Mouse (Mus musculus) ES-Bruce4 (cell line): Measurements from ENCODE around the gene Astn2. TPM values are rescaled to one million over a fixed set of nuclear protein-coding genes. Genes with fewer than 3 reads are reported as not detected.

ENCODE experiments used
- H3K27ac ChIP-seq: 2 replicates; pipeline ENCODE4 v1.5.1; 2012; ENCODE audit warnings: low read length, inconsistent platforms; ENCODE audit not compliant: insufficient read depth
- H3K27me3 ChIP-seq: 2 replicates; pipeline ENCODE4 v1.6.1; 2012; ENCODE audit warnings: mild to moderate bottlenecking, low read length, inconsistent platforms; ENCODE audit not compliant: control insufficient read depth, poor library complexity, insufficient read depth, severe bottlenecking
- H3K36me3 ChIP-seq: 2 replicates; pipeline ENCODE4 v1.6.1; 2012; ENCODE audit warnings: inconsistent platforms, mild to moderate bottlenecking, low read length, moderate library complexity; ENCODE audit not compliant: control insufficient read depth, poor library complexity, insufficient read depth, severe bottlenecking
- H3K4me1 ChIP-seq: one replicate; pipeline ENCODE4 v1.8.1; 2011; ENCODE audit warnings: low read length; ENCODE audit not compliant: control insufficient read depth, insufficient read depth
- H3K4me3 ChIP-seq: 2 replicates; pipeline ENCODE4 v1.5.1; 2011; ENCODE audit warnings: low read depth, mild to moderate bottlenecking, low read length
- H3K9ac ChIP-seq: 2 replicates; pipeline ENCODE4 v1.6.1; 2012; ENCODE audit warnings: low read depth, mild to moderate bottlenecking, inconsistent platforms; ENCODE audit not compliant: poor library complexity, severe bottlenecking
- H3K9me3 ChIP-seq: replicated peaks from 2 replicates; pipeline ENCODE4 v1.6.1; 2012; ENCODE audit warnings: mild to moderate bottlenecking, low read length, inconsistent platforms; ENCODE audit not compliant: control insufficient read depth, poor library complexity, insufficient read depth, severe bottlenecking
- CTCF ChIP-seq: IDR thresholded peaks from one replicate; pipeline ENCODE4 v1.8.1; 2011; ENCODE audit warnings: low read depth, low read length
- EP300 ChIP-seq: IDR thresholded peaks from 2 replicates; pipeline ENCODE4 v1.6.1; 2011; ENCODE audit warnings: low read depth, low read length; ENCODE audit not compliant: insufficient read depth
- POLR2A ChIP-seq: IDR thresholded peaks from one replicate; pipeline ENCODE4 v1.8.1; 2011; ENCODE audit warnings: low read length; ENCODE audit not compliant: insufficient read depth
- polyA plus RNA-seq: library from polyadenylated mRNA; stranded (reverse); fragments of >200 nt; gene quantifications from 2 replicates; pipeline ENCODE4 v1.2.4, GENCODE M21; 2011; ENCODE audit warnings: low read depth; ENCODE audit not compliant: missing spikeins, insufficient read depth, insufficient read length

Astn2 gene
- polyA plus RNA-seq, 1 experiment = not detected

GRCm38 (mm10) chr4:65972395-65972794, 432.0 kb downstream of the Astn2 start:
- Histone ChIP-seq H3K27ac (no peak overlapping the region), H3K4me1 (no peaks in the 10 kb centered on the region), H3K36me3 (no peaks in the 10 kb centered on the region), H3K9me3 (no peaks in the 10 kb centered on the region), H3K9ac (no peak overlapping the region), H3K27me3 (no peaks in the 10 kb centered on the region; the same call in 1 of the 2 replicates), H3K4me3 (no peak overlapping the region)
- TF ChIP-seq CTCF (no peak), EP300 (no peak), POLR2A (no peak)

GRCm38 (mm10) chr4:65969318-65969717, 435.1 kb downstream of the Astn2 start:
- Histone ChIP-seq H3K36me3 (no peaks in the 10 kb centered on the region), H3K4me1 (no peaks in the 10 kb centered on the region), H3K9ac (no peak overlapping the region), H3K27ac (no peak overlapping the region), H3K9me3 (no peaks in the 10 kb centered on the region), H3K4me3 (no peak overlapping the region), H3K27me3 (no peaks in the 10 kb centered on the region)
- TF ChIP-seq CTCF (no peak), POLR2A (no peak), EP300 (no peak)

DNA sequence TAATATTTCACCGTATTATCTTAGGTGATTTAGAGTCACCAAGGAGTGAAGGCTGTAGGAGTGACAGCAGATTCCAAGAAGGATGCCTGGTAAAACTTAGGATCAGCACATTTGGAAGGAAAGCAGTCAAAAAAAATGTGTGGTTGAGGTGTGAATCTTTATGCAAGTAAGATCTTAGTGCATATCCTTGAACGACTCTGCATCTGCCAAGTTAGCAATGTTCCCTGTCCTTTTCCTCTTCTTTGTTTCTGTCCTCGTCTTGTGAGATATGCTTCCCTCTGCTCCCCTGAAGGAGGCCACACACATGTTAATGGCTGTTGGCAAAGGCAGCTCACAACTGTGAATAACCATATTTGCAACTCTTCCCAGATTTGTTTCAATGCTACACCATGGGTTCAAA, 439.8 kb downstream of the Astn2 start:
- H3K9ac ChIP-seq = no peak overlapping the region
- no peak overlapping the region for H3K4me3 ChIP-seq
- H3K27me3 ChIP-seq = no peaks in the 10 kb centered on the region
- H3K27ac ChIP-seq = no peak overlapping the region
- H3K9me3 ChIP-seq = no peaks in the 10 kb centered on the region
- no peak for TF ChIP-seq POLR2A
- no peak for TF ChIP-seq CTCF
- H3K36me3 ChIP-seq = no peaks in the 10 kb centered on the region
- no peaks in the 10 kb centered on the region for H3K4me1 ChIP-seq

DNA sequence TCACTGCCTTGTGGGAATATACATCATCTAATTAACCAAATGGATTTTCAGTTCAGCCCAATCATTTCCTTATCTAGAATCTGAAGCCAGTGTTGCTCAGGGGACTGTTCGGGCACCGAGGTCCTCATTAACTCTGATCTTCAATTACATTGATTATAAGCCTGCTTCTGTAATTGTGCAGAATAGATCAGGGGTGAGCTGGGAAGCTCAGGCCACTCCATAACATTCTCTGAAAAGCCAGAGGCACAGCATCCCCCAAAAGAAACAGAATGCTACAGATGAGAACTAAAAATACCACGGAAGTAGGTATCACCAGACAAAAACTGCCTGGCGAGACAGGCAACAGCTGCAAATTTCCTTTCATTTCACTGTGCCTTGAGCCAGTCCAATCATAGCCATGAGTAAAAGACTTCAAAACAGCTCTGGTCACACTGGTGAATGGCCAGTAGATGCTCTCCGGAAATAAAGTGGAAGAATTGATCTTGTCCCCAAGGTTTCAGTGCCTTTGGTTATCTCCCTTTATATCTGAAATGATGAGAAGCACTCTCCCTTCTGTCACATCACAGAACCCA, 445.1 kb downstream of the Astn2 start:
- H3K9me3 ChIP-seq = no peaks in the 10 kb centered on the region
- no peaks in the 10 kb centered on the region for H3K27me3 ChIP-seq
- H3K36me3 ChIP-seq = no peaks in the 10 kb centered on the region
- no peaks in the 10 kb centered on the region for H3K4me1 ChIP-seq
- no peak overlapping the region for H3K9ac ChIP-seq
- TF ChIP-seq POLR2A (no peak), CTCF (no peak), EP300 (no peak)
- no peak overlapping the region for H3K4me3 ChIP-seq
- no peak overlapping the region for H3K27ac ChIP-seq

- Histone ChIP-seq H3K4me1 (no peaks in the 10 kb centered on the region), H3K36me3 (no peaks in the 10 kb centered on the region), H3K9ac (no peak overlapping the region), H3K27ac (no peak overlapping the region), H3K4me3 (no peak overlapping the region), H3K27me3 (no peaks in the 10 kb centered on the region), H3K9me3 (no peaks in the 10 kb centered on the region)
- TF ChIP-seq POLR2A (no peak), EP300 (no peak), CTCF (no peak)
These were observed 445.8 kb downstream of the Astn2 start for GRCm38 (mm10) chr4:65958369-65959187.

DNA sequence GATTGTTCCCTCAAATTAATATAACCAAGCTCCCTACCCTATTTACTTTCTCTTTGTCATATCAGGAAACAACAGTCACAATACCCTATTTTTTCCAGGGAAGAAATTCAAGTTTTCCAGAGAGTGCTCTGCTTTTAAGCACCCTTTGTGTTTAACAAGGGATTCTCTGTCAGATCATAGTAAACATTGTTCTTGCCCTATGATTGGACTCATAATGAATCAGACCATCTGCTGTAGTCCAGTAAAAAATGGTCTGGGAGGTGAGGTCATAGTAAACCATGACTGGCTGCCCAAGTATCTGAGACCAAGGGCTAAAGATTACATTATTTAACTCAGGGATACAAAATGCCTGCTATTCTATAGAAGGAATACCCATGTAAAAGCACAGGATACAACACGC, 452.5 kb downstream of the Astn2 start:
- TF ChIP-seq EP300 = no peak
- TF ChIP-seq POLR2A = no peak
- TF ChIP-seq CTCF = no peak
- H3K9ac ChIP-seq = no peak overlapping the region
- H3K4me3 ChIP-seq = no peak overlapping the region
- H3K4me1 ChIP-seq = no peaks in the 10 kb centered on the region
- no peaks in the 10 kb centered on the region for H3K27me3 ChIP-seq
- H3K36me3 ChIP-seq = no peaks in the 10 kb centered on the region
- H3K27ac ChIP-seq = no peak overlapping the region
- H3K9me3 ChIP-seq = no peaks in the 10 kb centered on the region
